Mouse (Mus musculus): Measurements from ENCODE around the gene Tent5b. TPM values are rescaled to one million over a fixed set of nuclear protein-coding genes. Genes with fewer than 3 reads are reported as not detected.

The Tent5b gene
- polyA plus RNA-seq, 1 experiment from 2014 or later = not detected

GRCm38 (mm10) chr4:133473833-133474232 is 6.1 kb upstream of the Tent5b start:
- H3K9ac ChIP-seq = no peak overlapping the region
- H3K9me3 ChIP-seq (replicated peaks) = peaks cover 6% of the 10 kb centered on the region; the same call in 1 of the 2 replicates
- H3K4me1 ChIP-seq = peaks cover 4% of the 10 kb centered on the region; the same call in 1 of the 2 replicates
- no peak overlapping the region for H3K4me3 ChIP-seq
- WGBS (ENCODE audit: insufficient replicate concordance) = 44% methylated on average over 2 of the region's 2 CpGs
- H3K4me2 ChIP-seq = no peak overlapping the region
- H3K27ac ChIP-seq = no peak overlapping the region
- H3K36me3 ChIP-seq = no peaks in the 10 kb centered on the region
- peaks cover 72% of the 10 kb centered on the region for H3K27me3 ChIP-seq (replicated peaks)
- ATAC-seq = no peak

- Histone ChIP-seq H3K27me3 (replicated peaks) (peaks cover 96% of the 10 kb centered on the region), H3K36me3 (no peaks in the 10 kb centered on the region), H3K9me3 (replicated peaks) (no peaks in the 10 kb centered on the region), H3K27ac (no peak overlapping the region), H3K4me3 (peak overlapping the region; percentile 55), H3K4me2 (peak overlapping the region; percentile 79), H3K4me1 (peaks cover 20% of the 10 kb centered on the region), H3K9ac (peak overlapping the region; percentile 47; the same call in 1 of the 2 replicates)
- ATAC-seq = no peak
- WGBS (ENCODE audit: insufficient replicate concordance) = 6% methylated on average over 34 of the region's 34 CpGs
These were observed 229 bp downstream of the Tent5b start for GRCm38 (mm10) chr4:133480185-133480537.

GRCm38 (mm10) chr4:133480754-133481153 is 822 bp downstream of the Tent5b start:
- 43% methylated on average over 6 of the region's 6 CpGs for WGBS (ENCODE audit: insufficient replicate concordance)
- no peaks in the 10 kb centered on the region for H3K9me3 ChIP-seq (replicated peaks)
- H3K27me3 ChIP-seq (replicated peaks) = peaks cover 95% of the 10 kb centered on the region
- peaks cover 20% of the 10 kb centered on the region for H3K4me1 ChIP-seq
- peak overlapping the region; percentile 79 for H3K4me2 ChIP-seq
- no peak overlapping the region for H3K27ac ChIP-seq
- H3K9ac ChIP-seq = no peak overlapping the region
- no peaks in the 10 kb centered on the region for H3K36me3 ChIP-seq
- ATAC-seq = no peak
- peak overlapping the region; percentile 55; the same call in 1 of the 2 replicates for H3K4me3 ChIP-seq

- Histone ChIP-seq H3K27me3 (replicated peaks) (peaks cover 95% of the 10 kb centered on the region), H3K4me2 (no peak overlapping the region), H3K27ac (no peak overlapping the region), H3K36me3 (no peaks in the 10 kb centered on the region), H3K4me1 (peaks cover 20% of the 10 kb centered on the region), H3K9me3 (replicated peaks) (no peaks in the 10 kb centered on the region), H3K4me3 (no peak overlapping the region), H3K9ac (no peak overlapping the region)
- no peak for ATAC-seq
- WGBS (ENCODE audit: insufficient replicate concordance) = 19% methylated on average over 4 of the region's 4 CpGs
These were observed 1.6 kb downstream of the Tent5b start for GRCm38 (mm10) chr4:133481488-133481887.

GRCm38 (mm10) chr4:133482479-133482878 is 2.5 kb downstream of the Tent5b start:
- peaks cover 90% of the 10 kb centered on the region for H3K27me3 ChIP-seq (replicated peaks)
- H3K36me3 ChIP-seq = no peaks in the 10 kb centered on the region
- WGBS (ENCODE audit: insufficient replicate concordance) = 56% methylated on average over 3 of the region's 3 CpGs
- no peaks in the 10 kb centered on the region for H3K9me3 ChIP-seq (replicated peaks)
- H3K27ac ChIP-seq = no peak overlapping the region
- no peak overlapping the region for H3K9ac ChIP-seq
- no peak overlapping the region for H3K4me2 ChIP-seq
- H3K4me1 ChIP-seq = peaks cover 20% of the 10 kb centered on the region
- ATAC-seq = no peak
- no peak overlapping the region for H3K4me3 ChIP-seq

- H3K9me3 ChIP-seq (replicated peaks) = no peaks in the 10 kb centered on the region
- no peak overlapping the region for H3K4me3 ChIP-seq
- H3K27ac ChIP-seq = no peak overlapping the region
- H3K36me3 ChIP-seq = no peaks in the 10 kb centered on the region
- H3K9ac ChIP-seq = no peak overlapping the region
- peak overlapping the region; percentile 14 for H3K4me2 ChIP-seq
- no peak for ATAC-seq
- peaks cover 73% of the 10 kb centered on the region for H3K27me3 ChIP-seq (replicated peaks)
- peaks cover 34% of the 10 kb centered on the region for H3K4me1 ChIP-seq
- 10% methylated on average over 22 of the region's 22 CpGs for WGBS (ENCODE audit: insufficient replicate concordance)
These were observed 4.5 kb downstream of the Tent5b start for GRCm38 (mm10) chr4:133484266-133485025.

GRCm38 (mm10) chr4:133485691-133486425 is 5.9 kb downstream of the Tent5b start:
- Histone ChIP-seq H3K4me1 (peaks cover 30% of the 10 kb centered on the region), H3K27me3 (replicated peaks) (peaks cover 60% of the 10 kb centered on the region), H3K27ac (no peak overlapping the region), H3K36me3 (no peaks in the 10 kb centered on the region), H3K9me3 (replicated peaks) (no peaks in the 10 kb centered on the region), H3K4me3 (no peak overlapping the region), H3K4me2 (no peak overlapping the region), H3K9ac (no peak overlapping the region)
- no peak for ATAC-seq
- 75% methylated on average over 28 of the region's 28 CpGs for WGBS (ENCODE audit: insufficient replicate concordance)

GRCm38 (mm10) chr4:133486673-133487357 is 6.9 kb downstream of the Tent5b start:
- 84% methylated on average over 26 of the region's 26 CpGs for WGBS (ENCODE audit: insufficient replicate concordance)
- Histone ChIP-seq H3K9ac (no peak overlapping the region), H3K4me1 (peaks cover 38% of the 10 kb centered on the region), H3K36me3 (no peaks in the 10 kb centered on the region), H3K4me3 (no peak overlapping the region), H3K27ac (no peak overlapping the region), H3K4me2 (no peak overlapping the region), H3K27me3 (replicated peaks) (peaks cover 50% of the 10 kb centered on the region), H3K9me3 (replicated peaks) (no peaks in the 10 kb centered on the region)
- ATAC-seq = no peak

- Histone ChIP-seq H3K9ac (no peak overlapping the region), H3K4me1 (peaks cover 44% of the 10 kb centered on the region), H3K9me3 (replicated peaks) (no peaks in the 10 kb centered on the region), H3K27me3 (replicated peaks) (peaks cover 50% of the 10 kb centered on the region), H3K27ac (no peak overlapping the region), H3K4me2 (no peak overlapping the region), H3K36me3 (no peaks in the 10 kb centered on the region), H3K4me3 (no peak overlapping the region)
- 63% methylated on average over 20 of the region's 20 CpGs for WGBS (ENCODE audit: insufficient replicate concordance)
- peak; percentile 73 for ATAC-seq
These were observed 8.9 kb downstream of the Tent5b start for GRCm38 (mm10) chr4:133488619-133489392.

- no peak overlapping the region for H3K4me2 ChIP-seq
- H3K4me3 ChIP-seq = no peak overlapping the region
- no peaks in the 10 kb centered on the region for H3K9me3 ChIP-seq (replicated peaks)
- WGBS (ENCODE audit: insufficient replicate concordance) = 57% methylated on average over 4 of the region's 4 CpGs
- H3K27ac ChIP-seq = no peak overlapping the region
- H3K27me3 ChIP-seq (replicated peaks) = peaks cover 50% of the 10 kb centered on the region
- peaks cover 41% of the 10 kb centered on the region for H3K4me1 ChIP-seq
- H3K36me3 ChIP-seq = no peaks in the 10 kb centered on the region
- ATAC-seq = no peak
- no peak overlapping the region for H3K9ac ChIP-seq
These were observed 9.7 kb downstream of the Tent5b start for GRCm38 (mm10) chr4:133489489-133490245.

- Histone ChIP-seq H3K27ac (no peak overlapping the region), H3K9ac (no peak overlapping the region), H3K4me3 (no peak overlapping the region), H3K4me1 (peaks cover 40% of the 10 kb centered on the region), H3K4me2 (0 out of 2 replicates have a peak overlapping the region, but pooled peaks have one; percentile 2), H3K27me3 (replicated peaks) (peaks cover 52% of the 10 kb centered on the region), H3K36me3 (no peaks in the 10 kb centered on the region), H3K9me3 (replicated peaks) (no peaks in the 10 kb centered on the region)
- no peak for ATAC-seq
- 25% methylated on average over 10 of the region's 10 CpGs for WGBS (ENCODE audit: insufficient replicate concordance)
These were observed 11.9 kb downstream of the Tent5b start for GRCm38 (mm10) chr4:133491800-133492199.

Measured in liver, embryonic 12.5 days (tissue).